ENCODE assay signal across 21 mouse cellular contexts in genomic region chr7:43642587-43642986, GRCm38 (mm10). TPM values are rescaled to one million over a fixed set of nuclear protein-coding genes. Genes with fewer than 3 reads are reported as not detected.
DNase-seq lines count a peak whose midpoint lies in the region; ATAC-seq and TF ChIP-seq lines count a peak whose summit lies in the region.
"Had no signal": no experiment of that assay in that cellular context is flagged by ENCODE, and none has a peak within 500 bp of the region (broad histone marks: within the 10 kb centered on the region; RNA-seq: fewer than 3 reads in every experiment).

No protein-coding gene starts in this region.

- no peak for ATAC-seq in hindbrain, embryonic 14.5 days (ENCODE audit: low FRiP score)
- ATAC-seq: inflammation-experienced regulatory T-cells, adult 6 months; Patski had no signal

- no peak overlapping the region for H3K4me3 ChIP-seq in kidney, adult 2 months (ENCODE audit: insufficient read depth, low read depth, low read length)
- no peak overlapping the region for H3K4me3 ChIP-seq in hindbrain, embryonic 14.5 days (replicated peaks; ENCODE audit: low read length)
- no peak overlapping the region for H3K4me3 ChIP-seq in left cerebral cortex, adult 2 months
- H3K4me3 ChIP-seq: embryonic facial prominence, embryonic 13.5 days; forebrain, embryonic 10.5 days; heart, embryonic 13.5 days; limb, embryonic 13.5 days; neural tube, embryonic 15.5 days had no signal

- no peaks in the 10 kb centered on the region for H3K9me3 ChIP-seq in hindbrain, embryonic 14.5 days (ENCODE audit: control insufficient read depth, low read length)
- H3K9me3 ChIP-seq: embryonic facial prominence, embryonic 13.5 days; forebrain, embryonic 10.5 days; heart, embryonic 13.5 days; neural tube, embryonic 15.5 days had no signal

- no peak for TF ChIP-seq POLR2A in kidney, adult 2 months (IDR thresholded peaks at IDR 0.05; ENCODE audit: low read depth, low read length)

- H3K36me3 ChIP-seq in kidney, adult 2 months (ENCODE audit: control insufficient read depth, insufficient read depth, low read length), result no peaks in the 10 kb centered on the region
- no peaks in the 10 kb centered on the region for H3K36me3 ChIP-seq in hindbrain, embryonic 14.5 days (replicated peaks; ENCODE audit: control insufficient read depth, insufficient read depth)
- H3K36me3 ChIP-seq: embryonic facial prominence, embryonic 13.5 days; forebrain, embryonic 10.5 days; heart, embryonic 13.5 days; limb, embryonic 13.5 days; neural tube, embryonic 15.5 days had no signal

- no peak for TF ChIP-seq CTCF in kidney, adult 2 months (conservative IDR thresholded peaks at IDR 0.05; ENCODE audit: insufficient read depth, insufficient read length, low read depth, low read length)
- no peak for TF ChIP-seq CTCF in left cerebral cortex, adult 2 months (IDR thresholded peaks at IDR 0.05)

- no peak overlapping the region for H3K9ac ChIP-seq in hindbrain, embryonic 14.5 days
- H3K9ac ChIP-seq: embryonic facial prominence, embryonic 13.5 days; heart, embryonic 13.5 days; limb, embryonic 13.5 days; neural tube, embryonic 15.5 days had no signal

- H3K27me3 ChIP-seq in kidney, adult 2 months (replicated peaks; ENCODE audit: control insufficient read depth, insufficient read depth, low read length), result no peaks in the 10 kb centered on the region
- H3K27me3 ChIP-seq in hindbrain, embryonic 14.5 days (ENCODE audit: control insufficient read depth, insufficient read depth, low read length), result no peaks in the 10 kb centered on the region
- H3K27me3 ChIP-seq: embryonic facial prominence, embryonic 13.5 days; heart, embryonic 13.5 days; limb, embryonic 13.5 days; neural tube, embryonic 15.5 days; Patski had no signal

- H3K4me2 ChIP-seq in hindbrain, embryonic 14.5 days (replicated peaks), result no peak overlapping the region
- H3K4me2 ChIP-seq: embryonic facial prominence, embryonic 13.5 days; heart, embryonic 13.5 days; limb, embryonic 13.5 days; neural tube, embryonic 15.5 days had no signal

- peak; percentile 8 for DNase-seq in kidney, adult 2 months
- no peak for DNase-seq in kidney, postnatal 36 days
- peak; percentile 66 for DNase-seq in 416B (ENCODE audit: low read depth)
- DNase-seq in adrenal gland, postnatal 36 days, result peak; percentile 64 to 70
- peak; percentile 64 for DNase-seq in lung, postnatal 36 days
- DNase-seq in gastrocnemius, postnatal 25 days, result no peak
- no peak for DNase-seq in hindbrain, embryonic 14.5 days (ENCODE audit: low spot score)
- no peak for DNase-seq in left cerebral cortex, adult 2 months (ENCODE audit: extremely low spot score in 1 of 2, low spot score in 2 of 2)
- DNase-seq: gastrocnemius, postnatal 36 days; thymus, postnatal 4 days had no signal

- intact Hi-C loops in left cerebral cortex, adult 2 months (cut with DNase I), result no loop called here

- 65% methylated on average over 5 of the region's 5 CpGs for WGBS in kidney, adult 2 months
- 84% methylated on average over 5 of the region's 5 CpGs for WGBS in hindbrain, embryonic 14.5 days

- no peaks in the 10 kb centered on the region for H3K4me1 ChIP-seq in kidney, adult 2 months (ENCODE audit: control insufficient read depth, insufficient read depth, low read length)
- H3K4me1 ChIP-seq in hindbrain, embryonic 14.5 days (replicated peaks; ENCODE audit: control insufficient read depth, insufficient read depth, low read length), result no peaks in the 10 kb centered on the region
- H3K4me1 ChIP-seq: forebrain, embryonic 10.5 days; heart, embryonic 13.5 days; limb, embryonic 13.5 days; neural tube, embryonic 15.5 days had no signal

- H3K27ac ChIP-seq in kidney, adult 2 months (ENCODE audit: insufficient read depth, low read depth, low read length), result no peak overlapping the region; the same call in 1 of the 2 replicates
- no peak overlapping the region for H3K27ac ChIP-seq in hindbrain, embryonic 14.5 days
- H3K27ac ChIP-seq in left cerebral cortex, adult 2 months, result no peak overlapping the region
- H3K27ac ChIP-seq: embryonic facial prominence, embryonic 13.5 days; forebrain, embryonic 10.5 days; heart, embryonic 13.5 days; kidney, postnatal 0 days; limb, embryonic 13.5 days; neural tube, embryonic 15.5 days had no signal

RNA-seq across cellular contexts. Expression of gene Ceacam18, which starts 8.1 kb away (rescaled TPM):
- not detected in 2 replicates for polyA plus RNA-seq in kidney, adult 2 months (2012; rRNA removed)
- not detected for total RNA-seq in adrenal gland, postnatal 36 days (2021)
- not detected for total RNA-seq in gastrocnemius, postnatal 25 days (2021)
- polyA plus RNA-seq in hindbrain, embryonic 14.5 days (2014; fragmentation: Nextera tagmentation; extraction: Ambion mirVana), result not detected in 2 replicates
- total RNA-seq in left cerebral cortex, adult 2 months (2021), result not detected
- total RNA-seq: gastrocnemius, postnatal 36 days; hematopoietic stem cell, adult 5-6 weeks; megakaryocyte-erythroid progenitor cell, adult 5-6 weeks had no signal
- polyA plus RNA-seq: embryonic facial prominence, embryonic 13.5 days; forebrain, embryonic 10.5 days; frontal cortex, adult 2 months; heart, embryonic 13.5 days; inflammation-experienced regulatory T-cells, adult 6 months; kidney, postnatal 0 days; limb, embryonic 13.5 days; neural tube, embryonic 15.5 days had no signal

RNA-seq across cellular contexts. Expression of gene Siglece, which starts 17.4 kb away (rescaled TPM):
- 2.8 and 3.8 TPM in 2 replicates for polyA plus RNA-seq in kidney, adult 2 months (2012; rRNA removed)
- 1 to 10 TPM; 2.4 to 3.6 TPM for total RNA-seq in adrenal gland, postnatal 36 days (2021)
- under 1 TPM; 0.31 to 0.32 TPM for total RNA-seq in gastrocnemius, postnatal 25 days (2021)
- polyA plus RNA-seq in hindbrain, embryonic 14.5 days (2014; fragmentation: Nextera tagmentation; extraction: Ambion mirVana), result 0.14 and 0.40 TPM in 2 replicates
- 1 to 10 TPM; 1.3 to 1.5 TPM for total RNA-seq in left cerebral cortex, adult 2 months (2021)

RNA-seq across cellular contexts. Expression of gene Ctu1, which starts 29.2 kb away (rescaled TPM):
- 6.1 and 7.0 TPM in 2 replicates for polyA plus RNA-seq in kidney, adult 2 months (2012; rRNA removed)
- 10 to 100 TPM; 11.2 to 14.6 TPM for total RNA-seq in adrenal gland, postnatal 36 days (2021)
- total RNA-seq in gastrocnemius, postnatal 25 days (2021), result 1 to 10 TPM; 2.1 to 2.3 TPM
- 14.6 and 15.1 TPM in 2 replicates for polyA plus RNA-seq in hindbrain, embryonic 14.5 days (2014; fragmentation: Nextera tagmentation; extraction: Ambion mirVana)
- total RNA-seq in left cerebral cortex, adult 2 months (2021), result 1 to 10 TPM; 8.5 to 8.9 TPM

RNA-seq across cellular contexts. Expression of gene Zfp819, which starts 35.6 kb away (rescaled TPM):
- not detected in 2 replicates for polyA plus RNA-seq in kidney, adult 2 months (2012; rRNA removed)
- under 1 TPM in 1 of 2 experiments, not detected in 1; 0.26 TPM for total RNA-seq in adrenal gland, postnatal 36 days (2021)
- total RNA-seq in gastrocnemius, postnatal 25 days (2021), result not detected
- 0.57 and 1.0 TPM in 2 replicates for polyA plus RNA-seq in hindbrain, embryonic 14.5 days (2014; fragmentation: Nextera tagmentation; extraction: Ambion mirVana)
- under 1 TPM; 0.16 to 0.25 TPM for total RNA-seq in left cerebral cortex, adult 2 months (2021)
- total RNA-seq: gastrocnemius, postnatal 36 days; hematopoietic stem cell, adult 5-6 weeks; megakaryocyte-erythroid progenitor cell, adult 5-6 weeks had no signal
- polyA plus RNA-seq: embryonic facial prominence, embryonic 13.5 days; heart, embryonic 13.5 days; inflammation-experienced regulatory T-cells, adult 6 months had no signal

RNA-seq across cellular contexts. Expression of gene Klk14, which starts 47.6 kb away (rescaled TPM):
- 0.11 TPM in 1 of 2 replicates, not detected in the other for polyA plus RNA-seq in kidney, adult 2 months (2012; rRNA removed)
- total RNA-seq in adrenal gland, postnatal 36 days (2021), result not detected
- not detected for total RNA-seq in gastrocnemius, postnatal 25 days (2021)
- not detected in 2 replicates for polyA plus RNA-seq in hindbrain, embryonic 14.5 days (2014; fragmentation: Nextera tagmentation; extraction: Ambion mirVana)
- not detected for total RNA-seq in left cerebral cortex, adult 2 months (2021)
- total RNA-seq: gastrocnemius, postnatal 36 days; hematopoietic stem cell, adult 5-6 weeks; megakaryocyte-erythroid progenitor cell, adult 5-6 weeks had no signal
- polyA plus RNA-seq: embryonic facial prominence, embryonic 13.5 days; forebrain, embryonic 10.5 days; heart, embryonic 13.5 days; inflammation-experienced regulatory T-cells, adult 6 months; kidney, postnatal 0 days; limb, embryonic 13.5 days; neural tube, embryonic 15.5 days; Patski had no signal

Comparison
In these comparisons a context has a peak if more than half of its experiments do, and no peak if none do; other contexts are left out.
1. DNase-seq: peak in kidney, adult 2 months (single experiment), 416B (single experiment), adrenal gland, postnatal 36 days (2 of 2) and lung, postnatal 36 days (single experiment); none in kidney, postnatal 36 days (0 of 2), gastrocnemius, postnatal 25 days (single experiment), hindbrain, embryonic 14.5 days (single experiment) and left cerebral cortex, adult 2 months (0 of 2).